Mouse (Mus musculus) c-Kit-positive CD71-positive TER-119-positive erythroid progenitor cells, embryonic 14.5 days (primary cell): Measurements from ENCODE around the gene Pdlim5.
"Not testable (repeated sequence)": the region's sequence is repeated elsewhere in the genome, so short reads cannot be mapped to it uniquely, and the experiment has no call there.

Experiments used
- DNase-seq: peaks from one replicate; pipeline ENCODE4 v3.0.0-alpha.2; 2013; ENCODE audit warnings: low spot score

Pdlim5 gene

DNA sequence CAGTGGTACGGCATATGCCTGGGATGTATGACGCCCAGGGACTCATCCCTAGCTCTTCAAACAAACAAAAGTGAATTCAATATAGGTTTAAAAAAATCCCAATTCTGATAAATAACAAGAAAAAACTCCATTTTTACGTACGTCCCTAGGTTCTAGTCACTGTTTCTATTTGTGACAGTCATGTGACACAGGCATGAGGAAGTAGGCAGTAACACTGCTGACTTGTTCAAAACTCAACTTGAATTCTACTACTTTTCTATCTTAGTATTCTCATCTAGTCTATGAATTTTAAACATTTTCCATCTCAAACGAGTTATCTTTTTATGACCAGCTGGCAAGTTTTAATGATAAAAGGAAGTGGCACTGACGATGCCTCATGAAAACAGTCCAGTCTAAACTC lies 122.2 kb downstream of the Pdlim5 start:
- DNase-seq, result no peak

DNA sequence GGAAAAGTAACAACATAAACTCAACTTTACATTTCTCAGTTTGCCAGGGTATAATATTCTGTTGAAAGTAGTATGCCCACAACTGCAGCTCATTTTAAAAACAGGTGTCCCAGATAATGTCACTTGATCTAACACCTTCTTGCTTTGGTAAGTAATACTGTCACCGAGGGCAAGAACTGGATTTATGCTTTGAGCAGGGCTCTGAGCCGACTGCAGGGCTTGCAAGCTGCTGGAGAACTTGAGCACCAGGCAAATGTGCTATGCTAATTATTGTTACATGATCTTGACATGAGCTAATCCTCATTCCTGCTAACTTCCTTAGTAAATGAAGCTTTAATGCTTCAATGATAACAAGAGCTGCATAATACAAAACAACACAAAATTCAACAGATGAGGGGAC lies 139.1 kb downstream of the Pdlim5 start:
- no peak for DNase-seq

DNA sequence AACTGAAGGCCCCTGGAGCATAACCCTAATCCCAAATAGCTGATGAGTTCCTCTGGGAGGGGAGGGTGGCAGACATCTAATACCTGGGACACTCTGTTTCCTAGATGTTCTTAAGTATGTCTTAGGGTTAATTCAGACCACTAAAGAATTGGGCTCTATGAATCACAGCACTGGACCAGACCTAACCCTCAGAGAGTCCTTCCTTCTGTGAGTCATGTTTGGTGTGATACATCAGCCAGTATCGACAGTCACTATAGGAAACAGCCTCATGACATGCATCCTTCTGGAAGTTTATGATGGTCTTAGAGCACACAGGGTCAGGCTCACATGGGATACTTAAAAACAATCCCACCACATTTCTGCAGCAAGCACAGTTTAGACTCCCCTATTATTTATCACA lies 143.4 kb downstream of the Pdlim5 start:
- no peak for DNase-seq

DNA sequence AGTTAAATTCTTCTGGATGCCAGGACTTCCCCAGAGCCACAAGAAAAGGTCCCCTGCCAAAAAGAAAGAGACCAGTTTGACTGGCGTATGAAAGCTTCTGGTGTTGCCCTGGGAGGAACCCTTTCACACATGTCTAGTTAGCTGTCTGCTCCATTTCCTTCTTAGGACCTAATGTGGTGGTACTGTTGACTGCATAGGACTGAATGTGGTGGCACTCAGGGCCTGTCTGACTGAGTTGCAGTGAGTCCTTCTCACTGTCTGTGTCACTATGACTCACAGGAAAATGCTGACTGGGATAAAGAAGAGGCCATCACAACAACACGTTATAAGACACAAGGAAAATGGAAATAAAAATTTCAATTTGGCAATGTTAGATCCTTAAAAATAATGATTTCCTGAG lies 146.0 kb downstream of the Pdlim5 start:
- DNase-seq, result no peak

DNA sequence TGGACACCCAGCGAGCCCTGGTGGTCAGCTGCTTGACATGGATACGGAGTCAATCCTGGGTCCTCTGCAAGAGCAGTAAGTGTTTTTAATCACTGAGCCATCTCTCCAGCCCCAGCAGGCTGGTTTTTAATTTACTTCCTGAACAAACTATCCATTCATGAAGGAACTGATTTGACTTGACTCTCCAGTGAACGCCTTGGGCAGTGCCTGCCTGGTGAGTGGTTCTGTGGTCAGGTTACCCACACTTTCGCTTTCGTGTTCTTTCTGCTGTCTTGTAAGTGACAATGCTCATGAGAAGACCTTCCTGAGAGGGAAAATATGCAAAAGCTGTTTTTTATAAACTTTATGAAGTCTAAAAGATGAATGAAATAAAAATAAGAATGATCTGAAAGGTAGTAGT lies 152.2 kb downstream of the Pdlim5 start:
- DNase-seq, result no peak

DNA sequence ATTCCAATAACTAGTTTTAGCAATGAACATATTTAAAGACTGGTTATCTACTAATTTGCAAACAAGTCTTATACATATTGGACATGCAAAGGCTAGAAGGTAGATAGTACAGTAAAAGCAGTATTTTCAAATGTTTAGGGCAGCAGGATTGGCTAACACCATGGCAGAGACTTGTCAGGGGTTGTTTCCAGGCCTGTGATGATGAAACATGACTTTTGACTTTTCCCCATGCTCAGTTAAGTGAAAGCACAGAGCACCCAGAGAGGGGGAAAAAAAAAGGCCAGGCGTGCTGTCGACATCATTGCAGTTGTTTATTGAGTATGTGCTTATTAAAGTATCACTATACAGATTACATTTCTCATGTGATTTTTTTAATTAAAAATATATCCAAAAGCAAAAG lies 156.2 kb downstream of the Pdlim5 start:
- no peak for DNase-seq

DNA sequence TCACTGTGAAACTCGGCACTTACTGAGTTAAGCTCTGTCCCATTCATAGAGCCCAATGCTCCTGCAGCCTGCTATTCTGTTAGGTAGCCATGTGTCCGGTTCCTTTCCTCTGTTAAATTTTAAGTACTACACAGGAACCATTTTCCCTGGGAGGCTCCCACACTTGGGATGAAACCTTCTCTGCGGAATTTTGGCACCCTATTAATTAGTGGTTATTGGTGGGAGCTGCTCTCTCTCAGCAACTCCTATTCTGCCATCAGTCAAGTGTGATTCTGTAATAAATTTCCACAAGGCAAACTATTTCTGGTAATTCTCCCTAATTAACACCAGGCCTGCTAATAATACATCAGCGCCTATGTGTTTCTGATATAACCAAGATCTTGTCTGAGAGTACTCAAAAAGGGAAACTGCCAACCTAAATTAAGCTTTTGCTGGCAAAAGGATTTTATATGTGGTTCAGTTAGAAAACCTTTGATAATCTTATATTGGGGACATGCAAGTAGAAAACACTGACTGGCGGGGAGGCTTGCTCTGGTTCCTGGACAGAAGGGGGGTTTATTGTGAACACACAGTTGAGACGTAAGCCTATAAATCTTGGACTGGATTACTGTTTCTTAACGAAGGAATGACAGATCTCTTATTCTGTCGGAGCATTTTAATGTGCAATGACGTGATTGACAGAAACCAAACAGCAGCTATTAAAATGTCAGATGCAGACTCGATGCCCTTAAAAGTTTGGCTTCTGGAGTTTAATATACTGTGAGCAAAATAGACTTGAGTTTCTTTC lies 157.0 kb downstream of the Pdlim5 start:
- no peak for DNase-seq

DNA sequence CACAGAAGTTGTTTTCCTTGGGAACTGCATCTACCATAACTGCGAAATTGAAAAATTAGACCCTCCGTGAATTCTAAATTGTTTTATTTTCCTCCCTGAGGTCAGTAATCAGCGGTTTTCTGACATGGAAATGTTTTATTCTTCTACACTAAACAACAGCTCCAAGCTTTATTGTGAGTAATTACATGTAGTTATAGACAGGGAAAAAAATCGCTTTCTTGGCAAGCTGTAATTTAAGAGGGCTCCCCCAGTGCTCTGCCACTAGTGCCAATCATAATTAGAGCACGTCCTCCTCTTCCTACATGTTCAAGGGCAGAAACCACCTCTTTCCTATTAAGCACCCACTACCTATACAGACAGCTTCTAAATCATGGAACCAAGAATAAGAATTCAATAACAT lies 157.9 kb downstream of the Pdlim5 start:
- DNase-seq, result no peak

DNA sequence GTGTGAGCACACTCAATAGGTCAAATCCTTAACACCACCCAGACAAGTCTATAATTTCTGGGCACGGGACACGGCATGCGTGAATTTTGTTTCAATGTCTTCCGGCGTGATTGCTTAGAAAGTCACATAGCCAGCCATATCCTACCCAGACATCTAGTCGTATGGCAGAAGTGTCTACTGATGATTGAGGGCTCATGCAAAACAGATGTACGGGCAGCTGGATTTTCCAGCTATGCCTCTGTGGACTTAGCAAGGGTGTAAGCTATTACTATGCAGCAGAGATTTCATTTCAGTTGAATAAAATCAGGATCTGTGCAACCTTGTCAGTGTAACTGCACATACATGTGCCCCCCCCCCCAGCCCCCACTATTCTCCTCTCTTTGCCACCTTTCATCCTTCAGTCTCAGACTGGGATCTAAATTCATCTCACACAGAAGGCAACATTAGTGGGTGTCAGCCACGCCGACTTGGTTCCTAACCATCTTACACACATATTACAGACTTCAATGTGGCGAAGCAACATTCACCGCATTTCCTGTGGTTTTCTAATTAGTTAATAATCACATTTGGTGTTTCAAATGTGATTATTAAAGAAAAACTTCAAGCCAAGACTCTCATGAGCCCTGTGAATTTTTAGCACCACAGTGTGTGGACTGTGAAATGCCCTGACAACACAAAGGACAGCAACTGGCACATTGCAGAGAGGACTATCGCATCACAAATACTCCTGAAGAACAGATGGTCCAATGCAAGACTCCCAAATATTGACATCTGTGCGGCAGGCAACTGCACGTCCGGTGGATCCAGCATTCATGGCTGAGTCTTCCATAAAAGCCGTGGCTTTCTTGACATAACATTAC lies 161.7 kb downstream of the Pdlim5 start:
- no peak for DNase-seq

DNA sequence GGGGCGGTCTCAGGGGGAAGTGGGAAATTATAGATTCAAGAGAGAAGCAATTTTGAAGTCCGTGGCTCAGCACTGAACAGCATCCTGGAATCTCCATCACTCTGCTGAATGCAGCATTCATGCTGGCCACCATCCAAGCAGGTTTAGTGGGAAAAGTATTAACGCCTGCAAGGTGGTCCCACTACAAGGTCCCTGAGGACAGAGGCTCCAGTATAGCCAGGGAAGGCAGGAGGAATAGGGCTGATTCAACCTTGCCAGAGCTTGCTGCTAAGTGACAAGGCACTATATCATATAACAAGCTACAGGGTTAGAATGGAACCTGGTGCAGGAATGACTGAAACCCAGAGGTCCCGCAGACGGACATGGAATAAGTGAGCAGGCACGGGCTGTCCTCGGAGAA lies 166.8 kb downstream of the Pdlim5 start:
- DNase-seq, result no peak

DNA sequence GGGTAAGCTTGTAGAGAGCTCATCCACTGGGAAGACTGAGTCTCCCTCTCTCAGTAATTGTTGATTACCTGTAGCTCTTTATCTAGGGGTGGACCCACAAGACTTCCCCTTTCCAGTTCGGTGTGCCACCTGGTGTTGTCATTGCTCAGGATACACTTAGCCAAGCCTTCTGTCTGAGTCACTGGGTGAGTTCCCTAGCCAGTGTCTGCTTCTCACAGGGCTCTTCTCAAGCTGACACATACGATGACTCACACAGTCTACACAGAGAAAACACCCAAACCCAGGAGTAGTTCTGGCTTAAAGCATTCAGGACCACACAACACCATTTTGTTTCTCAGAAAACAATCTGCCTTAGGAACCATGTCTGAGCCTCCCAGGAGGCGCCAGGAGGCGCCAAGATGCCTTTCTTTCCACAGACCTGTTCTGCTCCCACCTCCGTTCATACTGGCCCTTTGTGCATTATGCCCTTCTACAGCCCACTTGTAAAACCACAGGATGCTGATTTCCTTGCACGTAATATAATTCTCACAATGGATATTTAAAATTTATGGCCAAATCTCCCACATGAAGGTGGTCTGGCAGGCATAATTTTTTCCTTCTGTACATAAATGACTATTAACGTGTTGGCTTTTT lies 172.9 kb downstream of the Pdlim5 start:
- DNase-seq, result no peak

DNA sequence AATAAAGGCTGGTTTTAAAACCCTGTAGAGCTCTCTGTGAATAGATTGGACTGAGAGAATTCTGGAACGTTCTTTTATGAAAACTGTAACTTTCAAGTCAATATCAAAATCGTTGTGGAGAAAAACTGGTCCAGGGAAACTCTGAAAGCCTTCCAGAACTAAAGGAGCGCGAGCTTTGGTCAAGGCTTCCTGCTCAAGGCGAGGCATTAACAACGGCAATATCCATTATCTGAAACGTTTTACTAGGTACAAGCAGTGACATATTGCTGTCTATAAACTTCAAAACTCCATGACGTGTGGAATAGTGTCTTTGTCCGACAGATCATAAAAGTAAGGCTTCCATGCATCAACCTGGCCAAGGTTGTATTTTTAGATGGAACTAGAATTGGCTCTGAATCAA lies 175.6 kb downstream of the Pdlim5 start:
- DNase-seq, result no peak

DNA sequence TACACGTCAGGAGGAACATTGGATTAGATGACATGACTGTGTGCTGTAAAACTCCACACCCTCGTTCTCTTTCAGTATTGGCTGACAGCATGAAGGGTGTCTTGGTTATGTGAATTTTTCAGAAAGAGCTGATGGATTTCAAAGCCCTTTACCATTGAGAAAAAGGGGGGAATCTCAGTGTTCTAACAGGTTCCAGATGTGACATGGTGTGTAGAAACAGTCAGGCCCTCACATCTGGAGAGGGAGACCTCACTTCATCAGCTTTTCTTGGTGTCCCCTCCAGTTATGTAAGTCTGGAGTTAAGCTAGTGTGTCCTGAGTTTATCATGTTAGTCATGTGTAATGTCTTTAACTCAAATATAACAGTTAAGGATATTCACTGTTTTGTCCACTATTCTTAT lies 182.7 kb downstream of the Pdlim5 start:
- no peak for DNase-seq

DNA sequence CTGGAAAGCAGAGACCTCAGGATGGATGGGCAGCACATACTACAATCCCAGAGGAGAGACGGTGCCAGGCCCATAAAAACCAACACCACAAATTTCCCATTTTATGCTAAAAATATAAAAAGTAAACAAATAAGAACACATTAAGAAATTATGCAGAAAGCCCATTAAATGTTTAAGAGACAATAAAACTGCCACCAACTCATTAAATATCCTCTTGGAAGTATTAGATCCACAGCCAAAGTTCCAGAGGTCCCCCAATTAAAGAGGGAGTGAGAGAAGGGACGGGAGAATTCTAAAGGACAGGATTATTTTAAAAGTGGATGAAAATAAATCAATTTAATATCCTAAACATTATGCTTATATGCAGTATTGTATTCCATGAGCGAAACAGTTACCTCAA lies 183.3 kb downstream of the Pdlim5 start:
- no peak for DNase-seq

DNA sequence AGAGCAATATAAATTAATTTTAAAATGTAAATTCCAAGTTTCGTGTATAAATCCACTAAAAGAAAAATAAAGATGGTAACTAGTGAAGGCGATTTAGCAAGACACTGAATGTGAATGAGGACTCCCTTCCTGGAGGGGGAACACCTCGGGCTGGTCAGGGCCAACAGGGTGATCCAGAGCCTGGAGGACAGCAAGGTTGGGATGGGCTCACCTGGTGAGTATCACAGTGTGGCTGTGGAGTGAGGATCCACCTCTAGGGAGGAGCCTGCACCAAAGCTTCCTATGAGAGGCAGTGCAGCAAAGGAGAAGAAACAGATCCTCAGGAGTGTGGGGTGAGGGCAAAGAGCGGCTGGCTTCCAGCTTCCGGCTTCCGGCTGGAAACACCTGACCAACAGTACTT lies 185.5 kb downstream of the Pdlim5 start:
- no peak for DNase-seq

DNA sequence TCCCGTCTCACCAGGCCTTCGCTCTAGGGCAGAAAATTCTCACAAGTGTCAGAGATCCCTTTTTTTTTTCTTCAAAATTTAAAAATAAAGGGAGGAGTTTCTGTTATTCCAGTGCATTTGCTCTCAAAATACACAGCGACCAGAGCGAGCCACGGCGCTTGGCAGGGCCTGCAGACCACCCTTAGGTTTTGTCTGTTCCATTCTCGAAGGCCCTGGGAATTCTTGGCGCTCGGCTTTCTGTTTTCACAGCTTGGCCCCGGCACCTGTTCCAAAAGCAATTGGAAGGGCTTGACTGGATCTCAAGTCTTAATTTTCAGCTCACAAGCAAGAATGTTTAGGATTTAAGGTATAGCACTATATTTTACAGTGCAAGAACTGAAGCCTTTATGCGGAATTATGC lies 186.4 kb downstream of the Pdlim5 start:
- no peak for DNase-seq

DNA sequence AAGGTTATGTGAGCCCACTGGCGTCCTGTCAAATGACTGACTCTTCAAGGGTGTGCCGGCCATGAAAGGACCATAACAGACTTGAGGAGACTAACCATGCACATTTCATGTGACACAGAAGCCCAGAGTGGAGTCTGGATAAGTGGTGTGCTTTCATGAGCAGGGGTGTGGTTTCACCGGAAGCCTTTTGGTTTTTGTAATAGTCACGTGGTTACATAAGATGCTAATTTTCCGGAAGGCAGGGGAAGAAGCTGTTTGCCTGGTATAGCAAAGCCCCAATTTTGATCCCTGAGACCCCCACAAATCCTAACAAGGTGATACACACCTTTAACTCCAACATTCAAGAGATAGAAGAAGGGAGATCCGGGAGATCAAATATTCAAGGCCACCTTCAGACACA lies 188.0 kb downstream of the Pdlim5 start:
- no peak for DNase-seq

DNA sequence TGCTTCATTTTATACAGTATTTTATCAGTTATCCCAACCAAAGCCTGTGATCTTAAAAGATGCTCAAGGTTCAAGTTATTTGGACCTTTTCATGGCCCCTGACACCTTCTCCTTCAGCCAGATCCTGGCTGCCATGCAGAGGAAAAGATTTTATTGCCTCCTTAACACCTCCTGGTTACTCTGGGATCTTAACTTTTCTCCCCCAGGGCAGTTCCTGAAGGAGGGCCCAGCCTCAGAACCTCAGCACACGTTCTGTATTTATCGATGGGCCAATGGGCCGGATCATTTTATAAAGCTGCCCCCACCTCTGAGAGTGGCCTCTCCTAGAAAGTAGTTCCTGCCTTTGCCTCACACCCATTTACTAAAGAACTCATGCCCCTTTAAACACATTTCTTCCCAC lies 189.2 kb downstream of the Pdlim5 start:
- DNase-seq, result no peak

DNA sequence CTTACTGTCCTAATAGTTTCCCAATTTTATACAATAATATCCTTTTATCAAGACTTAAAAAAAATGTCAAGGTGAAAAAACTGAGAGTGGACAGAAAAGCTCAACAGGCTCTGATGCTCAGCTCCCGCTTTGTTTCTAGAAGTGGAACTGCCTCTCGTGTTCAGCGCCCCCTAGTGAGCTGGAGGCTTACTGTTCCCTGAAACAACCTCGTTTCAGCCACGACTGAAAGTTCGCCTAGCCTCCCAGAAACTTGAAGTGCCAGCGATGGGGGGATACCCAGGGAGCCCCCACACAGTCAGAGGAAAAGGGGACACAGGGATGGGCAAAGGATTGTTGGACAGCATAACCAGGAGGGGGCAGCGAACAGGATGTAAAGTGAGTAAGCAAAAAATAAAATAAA lies 199.4 kb downstream of the Pdlim5 start:
- no peak for DNase-seq

DNA sequence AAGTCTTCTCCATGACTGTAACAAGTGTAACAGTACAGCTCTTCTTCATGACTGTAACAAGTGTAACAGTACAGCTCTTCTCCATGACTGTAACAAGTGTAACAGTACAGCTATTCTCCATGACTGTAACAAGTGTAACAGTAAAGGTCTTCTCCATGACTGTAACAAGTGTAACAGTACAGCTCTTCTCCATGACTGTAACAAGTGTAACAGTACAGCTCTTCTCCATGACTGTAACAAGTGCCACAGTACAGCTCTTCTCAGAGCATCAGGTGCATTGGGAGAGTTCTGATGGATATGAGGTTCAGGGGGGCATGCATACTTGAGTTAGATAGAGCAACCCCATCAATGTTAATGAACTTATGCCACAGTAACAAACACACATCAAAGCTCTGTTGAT lies 203.9 kb downstream of the Pdlim5 start:
- not testable (repeated sequence) for DNase-seq
